Mouse (Mus musculus) urinary bladder, postnatal 14 days (tissue): ENCODE data around the gene Rbms1.
A peak's percentile ranks its signal among the peaks of the same experiment; 100 is the strongest.

Experiments used
- DNase-seq: peaks from one replicate; pipeline ENCODE4 v3.0.0; 2021; ENCODE audit warnings: low spot score

Rbms1 gene

DNA sequence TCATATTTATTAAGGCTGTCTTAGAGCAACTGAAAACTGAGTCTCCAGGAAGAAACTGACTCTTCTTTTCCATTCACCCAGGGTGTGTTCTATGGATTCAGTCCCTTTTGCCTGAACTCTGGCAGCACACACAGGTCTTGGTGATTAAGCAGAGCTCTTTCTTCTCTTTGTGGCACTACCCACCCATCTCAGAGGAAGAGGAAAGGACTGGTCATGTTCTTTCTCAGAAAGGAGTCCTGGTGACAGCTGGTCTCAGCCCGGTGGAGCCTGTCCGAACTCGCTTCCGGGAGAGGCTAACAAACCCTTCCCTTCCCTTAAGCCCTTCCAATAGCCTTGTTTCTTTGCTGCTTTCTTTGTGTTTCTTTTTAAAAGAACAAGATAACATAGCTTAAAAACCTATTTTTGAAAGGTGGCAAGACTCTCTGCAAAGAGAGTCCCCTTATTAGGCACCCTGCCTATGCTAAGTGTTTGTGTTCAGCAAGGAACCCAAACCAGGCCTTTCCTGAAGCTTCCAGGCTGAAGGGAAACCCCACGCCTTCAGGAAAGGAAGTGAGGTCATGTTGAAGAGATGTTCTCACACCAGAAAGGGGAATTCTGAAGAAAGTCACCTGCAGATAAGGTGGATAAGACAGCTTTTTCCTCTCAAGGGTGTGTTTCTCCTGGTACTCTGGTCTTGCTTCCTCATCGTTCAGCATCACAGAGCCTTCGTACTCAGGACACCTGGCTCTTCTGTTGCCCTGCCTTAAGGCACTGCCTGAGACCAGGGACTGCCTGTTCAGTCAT is 251.7 kb downstream of the Rbms1 start:
- DNase-seq = no peak

- DNase-seq = no peak
Observed at GRCm38 (mm10) chr2:60710317-60710716, 252.7 kb downstream of the Rbms1 start.

GRCm38 (mm10) chr2:60708671-60709070 is 254.3 kb downstream of the Rbms1 start:
- DNase-seq = no peak

- peak; percentile 1 for DNase-seq
Observed at GRCm38 (mm10) chr2:60706866-60707265, 256.1 kb downstream of the Rbms1 start.

GRCm38 (mm10) chr2:60705426-60705825 is 257.6 kb downstream of the Rbms1 start:
- DNase-seq = no peak

DNA sequence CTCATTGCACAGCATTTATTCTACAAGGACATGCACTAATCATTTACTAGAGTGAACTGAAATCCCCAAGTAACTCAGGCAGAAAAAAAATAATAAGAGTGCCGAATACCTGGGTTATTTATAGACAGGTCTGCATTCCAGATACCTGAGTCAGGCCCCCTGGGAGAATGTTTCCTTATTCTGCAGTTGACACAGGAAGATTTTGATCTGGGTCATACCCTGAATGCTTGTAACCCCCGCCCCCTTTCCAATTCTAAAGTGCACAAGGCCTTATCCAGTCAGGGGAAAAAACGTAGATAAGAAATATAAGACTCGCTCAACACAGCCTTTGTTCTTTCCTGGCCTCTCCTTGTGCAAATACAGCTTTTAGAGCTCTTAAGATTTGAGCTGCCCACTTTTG is 259.7 kb downstream of the Rbms1 start:
- DNase-seq = peak; percentile 81

DNA sequence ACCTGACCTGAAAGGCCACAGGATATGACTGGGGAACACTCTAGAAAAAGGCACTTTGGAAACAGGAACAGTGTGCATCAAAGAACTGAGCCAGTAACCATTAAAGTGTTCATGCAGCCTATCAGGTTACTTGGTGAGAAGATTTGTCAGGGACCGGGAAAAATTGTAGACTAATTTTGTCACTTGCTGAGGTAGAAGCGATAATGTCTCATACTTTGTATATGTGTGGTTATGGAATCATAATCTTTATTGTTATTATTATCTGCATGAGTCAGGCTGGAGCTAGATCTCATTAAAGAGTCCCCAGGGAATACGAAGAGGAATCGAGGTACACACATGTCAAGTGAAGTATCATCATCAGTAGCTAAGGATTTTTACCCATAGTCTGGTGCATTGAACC is 262.0 kb downstream of the Rbms1 start:
- no peak for DNase-seq
